Mouse (Mus musculus): ENCODE measurements at regions not wholly inside any gene's neighbourhood (a gene's known extent, or its start where the extent isn't known, plus 50 kb on each side); places are given as distances from the start of the nearest gene placed in this dataset.

GRCm38 (mm10) chr1:186263196-186263595, 146.1 kb upstream of the Lyplal1 start:
- TF ChIP-seq CTCF (IDR thresholded peaks at IDR 0.05; ENCODE audit: extremely low read depth, insufficient read depth, low read length) = no peak
- TF ChIP-seq POLR2A (IDR thresholded peaks at IDR 0.05; ENCODE audit: extremely low read depth, insufficient read depth, low read length) = no peak

Data from cortical plate, adult 2 months (tissue).